Mouse (Mus musculus): ENCODE measurements around the gene Raet1e. TPM values are rescaled to one million over a fixed set of nuclear protein-coding genes. Genes with fewer than 3 reads are reported as not detected.

Raet1e gene
- polyA plus RNA-seq, 1 experiment from 2014 or later = 0.98 TPM

DNA sequence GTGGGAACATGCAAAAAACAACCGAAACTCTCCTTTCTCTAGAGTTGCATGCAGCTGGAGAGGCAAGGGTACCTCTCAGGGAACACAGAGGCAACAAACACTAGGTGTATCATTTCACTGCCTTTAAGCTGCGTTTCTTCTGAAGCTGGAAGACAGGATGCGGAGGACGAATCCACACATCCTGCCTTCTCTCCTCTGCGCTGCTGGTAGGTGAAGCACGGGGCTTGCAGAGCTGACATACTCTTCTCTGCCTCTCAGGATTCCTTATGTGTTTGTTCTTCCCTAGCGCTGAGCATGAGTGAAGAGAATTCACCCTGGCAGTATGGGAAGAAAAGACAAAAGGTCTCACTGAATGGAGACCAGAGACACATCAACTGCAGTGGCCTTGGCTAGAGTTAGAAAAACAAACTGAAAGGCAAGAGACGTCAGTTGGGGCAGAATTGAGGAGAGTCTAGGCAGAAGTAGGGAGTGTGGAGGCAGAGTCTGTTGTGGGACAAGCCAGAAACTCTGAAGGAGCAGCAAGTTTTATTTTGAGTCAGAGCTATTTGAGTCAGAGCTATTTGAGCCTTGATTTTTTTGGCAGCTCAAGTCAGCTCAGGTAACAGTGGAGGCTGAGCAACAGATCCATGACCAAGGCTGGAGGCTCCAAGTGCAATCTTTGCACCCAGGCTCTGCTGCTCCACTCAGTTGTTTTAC, 139.5 kb downstream of the Raet1e start:
- ATAC-seq (ENCODE audit: low FRiP score) (no peak), DNase-seq (ENCODE audit: low spot score) (no peak)
- no peak overlapping the region for H3K4me2 ChIP-seq (replicated peaks)
- no peaks in the 10 kb centered on the region for H3K27me3 ChIP-seq (ENCODE audit: control insufficient read depth, insufficient read depth, low read length)
- no peaks in the 10 kb centered on the region for H3K4me1 ChIP-seq (replicated peaks; ENCODE audit: control insufficient read depth, insufficient read depth, low read length)
- H3K9me3 ChIP-seq (ENCODE audit: control insufficient read depth, low read length) = no peaks in the 10 kb centered on the region
- H3K9ac ChIP-seq = no peak overlapping the region
- H3K4me3 ChIP-seq (replicated peaks; ENCODE audit: low read length) = no peak overlapping the region
- H3K27ac ChIP-seq = no peak overlapping the region
- H3K36me3 ChIP-seq (replicated peaks; ENCODE audit: control insufficient read depth, insufficient read depth) = no peaks in the 10 kb centered on the region
- WGBS = 61% methylated on average over 8 of the region's 8 CpGs

DNA sequence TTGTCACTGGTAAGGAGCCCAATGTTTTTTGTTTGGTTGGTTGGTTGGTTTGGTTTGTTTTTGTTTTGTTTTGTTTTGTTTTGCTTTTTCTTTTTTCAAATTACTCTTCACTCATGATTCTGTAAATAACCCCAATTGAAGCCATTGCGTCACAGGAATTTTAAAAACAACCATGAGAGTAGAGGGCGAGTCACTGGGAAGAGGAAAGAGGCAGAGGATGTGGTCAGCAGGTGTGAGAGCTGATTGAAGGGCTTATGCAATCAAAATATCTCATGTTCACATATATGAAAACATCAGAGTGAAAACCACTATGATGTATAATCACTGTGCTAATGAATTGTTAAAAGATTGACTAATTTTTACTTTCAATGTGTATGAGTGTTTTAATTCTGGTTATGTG, 141.0 kb downstream of the Raet1e start:
- Histone ChIP-seq H3K27me3 (ENCODE audit: control insufficient read depth, insufficient read depth, low read length) (no peaks in the 10 kb centered on the region), H3K36me3 (replicated peaks; ENCODE audit: control insufficient read depth, insufficient read depth) (no peaks in the 10 kb centered on the region), H3K9ac (no peak overlapping the region), H3K9me3 (ENCODE audit: control insufficient read depth, low read length) (no peaks in the 10 kb centered on the region), H3K4me2 (replicated peaks) (no peak overlapping the region), H3K27ac (no peak overlapping the region), H3K4me1 (replicated peaks; ENCODE audit: control insufficient read depth, insufficient read depth, low read length) (no peaks in the 10 kb centered on the region), H3K4me3 (replicated peaks; ENCODE audit: low read length) (no peak overlapping the region)
- ATAC-seq (ENCODE audit: low FRiP score) = no peak
- DNase-seq (ENCODE audit: low spot score) = no peak
- 90% methylated on average over 2 of the region's 2 CpGs for WGBS

DNA sequence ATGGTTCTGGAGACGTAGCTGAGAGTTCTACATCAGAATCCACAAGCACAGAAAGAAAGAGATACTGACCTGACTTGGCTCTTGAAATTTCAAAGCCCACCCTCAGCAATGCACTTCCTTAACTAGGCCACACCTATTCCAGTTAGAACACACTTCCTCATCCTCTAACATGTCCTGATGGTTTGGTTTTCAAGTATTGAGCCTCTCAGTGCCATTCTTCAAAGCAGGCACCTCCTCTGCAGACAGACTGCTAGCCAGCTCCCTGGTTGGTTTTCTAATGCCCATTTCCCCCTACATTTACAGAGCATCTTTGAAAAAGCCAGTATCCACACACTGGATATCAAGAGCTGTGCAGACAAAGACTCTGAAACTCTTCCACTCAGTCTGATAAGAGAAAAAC, 143.3 kb downstream of the Raet1e start:
- DNase-seq (ENCODE audit: low spot score) (no peak), ATAC-seq (ENCODE audit: low FRiP score) (no peak)
- H3K4me2 ChIP-seq (replicated peaks) = no peak overlapping the region
- no peak overlapping the region for H3K4me3 ChIP-seq (replicated peaks; ENCODE audit: low read length)
- H3K36me3 ChIP-seq (replicated peaks; ENCODE audit: control insufficient read depth, insufficient read depth) = no peaks in the 10 kb centered on the region
- H3K9ac ChIP-seq = no peak overlapping the region
- no peaks in the 10 kb centered on the region for H3K27me3 ChIP-seq (ENCODE audit: control insufficient read depth, insufficient read depth, low read length)
- H3K27ac ChIP-seq = no peak overlapping the region
- H3K4me1 ChIP-seq (replicated peaks; ENCODE audit: control insufficient read depth, insufficient read depth, low read length) = no peaks in the 10 kb centered on the region
- WGBS = 86% methylated on average over 1 of the region's 1 CpGs
- H3K9me3 ChIP-seq (ENCODE audit: control insufficient read depth, low read length) = no peaks in the 10 kb centered on the region

- H3K27me3 ChIP-seq (ENCODE audit: control insufficient read depth, insufficient read depth, low read length) = no peaks in the 10 kb centered on the region
- no peak overlapping the region for H3K4me3 ChIP-seq (replicated peaks; ENCODE audit: low read length)
- H3K36me3 ChIP-seq (replicated peaks; ENCODE audit: control insufficient read depth, insufficient read depth) = no peaks in the 10 kb centered on the region
- WGBS = 86% methylated on average over 5 of the region's 5 CpGs
- DNase-seq (ENCODE audit: low spot score) (no peak), ATAC-seq (ENCODE audit: low FRiP score) (no peak)
- H3K9ac ChIP-seq = no peak overlapping the region
- H3K4me2 ChIP-seq (replicated peaks) = no peak overlapping the region
- H3K9me3 ChIP-seq (ENCODE audit: control insufficient read depth, low read length) = no peaks in the 10 kb centered on the region
- no peak overlapping the region for H3K27ac ChIP-seq
- H3K4me1 ChIP-seq (replicated peaks; ENCODE audit: control insufficient read depth, insufficient read depth, low read length) = no peaks in the 10 kb centered on the region
Measured at GRCm38 (mm10) chr10:22302344-22303057, 144.1 kb downstream of the Raet1e start.

- whole genome bisulfite sequencing = 92% methylated on average over 6 of the region's 6 CpGs
- Histone ChIP-seq H3K27ac (no peak overlapping the region), H3K27me3 (ENCODE audit: control insufficient read depth, insufficient read depth, low read length) (no peaks in the 10 kb centered on the region), H3K9me3 (ENCODE audit: control insufficient read depth, low read length) (no peaks in the 10 kb centered on the region), H3K36me3 (replicated peaks; ENCODE audit: control insufficient read depth, insufficient read depth) (no peaks in the 10 kb centered on the region), H3K9ac (no peak overlapping the region), H3K4me2 (replicated peaks) (no peak overlapping the region), H3K4me3 (replicated peaks; ENCODE audit: low read length) (no peak overlapping the region), H3K4me1 (replicated peaks; ENCODE audit: control insufficient read depth, insufficient read depth, low read length) (no peaks in the 10 kb centered on the region)
- no peak for ATAC-seq (ENCODE audit: low FRiP score)
- no peak for DNase-seq (ENCODE audit: low spot score)
Measured at GRCm38 (mm10) chr10:22303736-22304135, 145.4 kb downstream of the Raet1e start.

DNA sequence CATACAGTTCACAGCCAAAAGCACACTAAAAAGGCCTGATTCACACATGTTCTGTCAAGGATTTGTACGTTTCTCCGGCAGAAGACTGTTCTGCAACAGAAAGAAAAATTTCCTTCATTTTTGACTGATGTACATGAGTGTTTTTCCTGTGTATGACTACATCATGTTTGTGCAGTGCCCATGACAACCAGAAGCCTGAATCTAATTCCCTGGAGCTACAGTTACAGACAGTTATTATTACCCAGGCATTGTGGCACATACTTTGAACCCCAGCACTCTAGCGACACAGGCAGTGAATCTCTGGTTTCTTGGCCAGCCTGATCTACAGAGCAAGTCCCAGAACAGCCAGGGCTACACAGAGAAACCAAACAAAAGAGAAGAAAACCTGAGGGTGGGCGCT, 147.4 kb downstream of the Raet1e start:
- DNase-seq (ENCODE audit: low spot score) = no peak
- no peak overlapping the region for H3K4me3 ChIP-seq (replicated peaks; ENCODE audit: low read length)
- H3K9me3 ChIP-seq (ENCODE audit: control insufficient read depth, low read length) = no peaks in the 10 kb centered on the region
- no peaks in the 10 kb centered on the region for H3K36me3 ChIP-seq (replicated peaks; ENCODE audit: control insufficient read depth, insufficient read depth)
- H3K4me2 ChIP-seq (replicated peaks) = no peak overlapping the region
- no peak overlapping the region for H3K27ac ChIP-seq
- no peak for ATAC-seq (ENCODE audit: low FRiP score)
- no peak overlapping the region for H3K9ac ChIP-seq
- no peaks in the 10 kb centered on the region for H3K4me1 ChIP-seq (replicated peaks; ENCODE audit: control insufficient read depth, insufficient read depth, low read length)
- WGBS = 86% methylated on average over 4 of the region's 4 CpGs
- H3K27me3 ChIP-seq (ENCODE audit: control insufficient read depth, insufficient read depth, low read length) = no peaks in the 10 kb centered on the region

GRCm38 (mm10) chr10:22306452-22306851, 148.1 kb downstream of the Raet1e start:
- 67% methylated on average over 4 of the region's 4 CpGs for WGBS
- Histone ChIP-seq H3K9ac (no peak overlapping the region), H3K27ac (no peak overlapping the region), H3K9me3 (ENCODE audit: control insufficient read depth, low read length) (no peaks in the 10 kb centered on the region), H3K27me3 (ENCODE audit: control insufficient read depth, insufficient read depth, low read length) (no peaks in the 10 kb centered on the region), H3K36me3 (replicated peaks; ENCODE audit: control insufficient read depth, insufficient read depth) (no peaks in the 10 kb centered on the region), H3K4me3 (replicated peaks; ENCODE audit: low read length) (no peak overlapping the region), H3K4me2 (replicated peaks) (no peak overlapping the region), H3K4me1 (replicated peaks; ENCODE audit: control insufficient read depth, insufficient read depth, low read length) (no peaks in the 10 kb centered on the region)
- DNase-seq (ENCODE audit: low spot score) (no peak), ATAC-seq (ENCODE audit: low FRiP score) (no peak)

DNA sequence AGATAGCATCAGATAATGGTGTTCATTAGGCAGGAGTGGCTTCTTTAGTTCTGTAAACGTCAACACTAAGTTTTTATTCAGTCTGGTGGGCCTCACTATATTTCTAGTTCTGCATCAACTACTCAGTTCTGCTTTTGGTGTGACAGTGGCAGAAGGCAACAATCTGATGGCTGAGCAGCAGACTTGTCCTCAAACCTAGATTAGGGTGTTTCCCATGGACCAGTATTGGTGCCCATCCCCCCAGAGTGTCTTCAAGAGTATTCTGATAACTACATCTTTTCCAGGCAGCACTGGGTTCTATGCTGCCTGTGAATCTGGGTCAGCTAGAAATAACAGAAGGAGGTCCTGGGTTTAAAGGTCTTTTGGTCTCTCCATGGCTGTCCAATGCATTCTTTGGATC, 149.9 kb downstream of the Raet1e start:
- no peak for ATAC-seq (ENCODE audit: low FRiP score)
- no peaks in the 10 kb centered on the region for H3K9me3 ChIP-seq (ENCODE audit: control insufficient read depth, low read length)
- WGBS = 77% methylated on average over 1 of the region's 1 CpGs

GRCm38 (mm10) chr10:22322858-22323257, 164.5 kb downstream of the Raet1e start:
- 95% methylated on average over 2 of the region's 2 CpGs for WGBS

More for the DNA sequence above, 149.9 kb downstream of the Raet1e start:
- no peak overlapping the region for H3K27ac ChIP-seq
- no peak for DNase-seq (ENCODE audit: low spot score)
- no peaks in the 10 kb centered on the region for H3K36me3 ChIP-seq (replicated peaks; ENCODE audit: control insufficient read depth, insufficient read depth)
- no peak overlapping the region for H3K4me2 ChIP-seq (replicated peaks)
- H3K4me3 ChIP-seq (replicated peaks; ENCODE audit: low read length) = no peak overlapping the region
- no peak overlapping the region for H3K9ac ChIP-seq
- no peaks in the 10 kb centered on the region for H3K27me3 ChIP-seq (ENCODE audit: control insufficient read depth, insufficient read depth, low read length)
- H3K4me1 ChIP-seq (replicated peaks; ENCODE audit: control insufficient read depth, insufficient read depth, low read length) = no peaks in the 10 kb centered on the region

More at GRCm38 (mm10) chr10:22322858-22323257, 164.5 kb downstream of the Raet1e start:
- H3K9ac ChIP-seq = no peak overlapping the region
- H3K27me3 ChIP-seq (ENCODE audit: control insufficient read depth, insufficient read depth, low read length) = no peaks in the 10 kb centered on the region
- no peak overlapping the region for H3K4me2 ChIP-seq (replicated peaks)
- no peaks in the 10 kb centered on the region for H3K4me1 ChIP-seq (replicated peaks; ENCODE audit: control insufficient read depth, insufficient read depth, low read length)
- H3K9me3 ChIP-seq (ENCODE audit: control insufficient read depth, low read length) = no peaks in the 10 kb centered on the region
- H3K36me3 ChIP-seq (replicated peaks; ENCODE audit: control insufficient read depth, insufficient read depth) = no peaks in the 10 kb centered on the region
- H3K4me3 ChIP-seq (replicated peaks; ENCODE audit: low read length) = no peak overlapping the region
- DNase-seq (ENCODE audit: low spot score) (no peak), ATAC-seq (ENCODE audit: low FRiP score) (no peak)
- no peak overlapping the region for H3K27ac ChIP-seq
